In the genomic region with DNA sequence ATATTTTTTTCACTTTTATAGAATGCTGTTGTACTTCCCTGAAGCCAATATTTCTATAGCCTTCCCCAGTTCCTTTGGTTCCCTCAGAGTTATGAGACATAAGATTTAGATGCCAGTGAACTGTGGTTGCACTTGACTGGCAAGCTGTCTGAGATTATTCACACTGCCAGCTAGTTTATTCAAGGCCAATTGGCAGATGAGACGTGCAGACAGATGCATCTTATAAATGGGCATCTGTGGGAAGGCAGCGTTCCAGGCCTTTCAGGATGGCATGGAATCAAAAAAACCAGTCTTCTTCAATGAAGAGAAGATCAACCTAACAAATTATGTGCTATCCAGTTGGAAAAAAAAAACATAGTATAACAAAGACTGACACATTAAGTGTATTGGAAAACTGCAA, we compare ENCODE assay signal across 20 mouse cellular contexts.
A peak's percentile ranks its signal among the peaks of the same experiment; 100 is the strongest.
DNase-seq lines count a peak whose midpoint lies in the region; ATAC-seq and TF ChIP-seq lines count a peak whose summit lies in the region.
"Had no signal": no experiment of that assay in that cellular context is flagged by ENCODE, and none has a peak within 500 bp of the region (broad histone marks: within the 10 kb centered on the region; RNA-seq: fewer than 3 reads in every experiment).

No protein-coding gene starts in this region.

- no peak overlapping the region for H3K4me2 ChIP-seq in forebrain, embryonic 15.5 days (replicated peaks)
- H3K4me2 ChIP-seq in forebrain, embryonic 12.5 days: no peak overlapping the region
- no peak overlapping the region for H3K4me2 ChIP-seq in forebrain, embryonic 16.5 days (ENCODE audit: low read length)
- H3K4me2 ChIP-seq in lung, postnatal 0 days (replicated peaks; ENCODE audit: low read depth, low read length): no peak overlapping the region
- H3K4me2 ChIP-seq: heart, embryonic 13.5 days; liver, embryonic 15.5 days had no signal

- TF ChIP-seq EP300 in lung, postnatal 0 days (IDR thresholded peaks at IDR 0.05): no peak

- H3K4me3 ChIP-seq in forebrain, embryonic 15.5 days: no peak overlapping the region
- H3K4me3 ChIP-seq in forebrain, embryonic 12.5 days (replicated peaks): no peak overlapping the region
- no peak overlapping the region for H3K4me3 ChIP-seq in forebrain, embryonic 16.5 days (replicated peaks; ENCODE audit: low read length)
- no peak overlapping the region for H3K4me3 ChIP-seq in lung, postnatal 0 days (ENCODE audit: low read depth, low read length)
- H3K4me3 ChIP-seq: erythroblast, embryonic 14.5 days; heart, embryonic 13.5 days; liver, embryonic 15.5 days; megakaryocyte, embryonic 14.5 days had no signal

- no peak overlapping the region for H3K9ac ChIP-seq in forebrain, embryonic 15.5 days (replicated peaks)
- H3K9ac ChIP-seq in forebrain, embryonic 12.5 days: no peak overlapping the region
- H3K9ac ChIP-seq in forebrain, embryonic 16.5 days (replicated peaks; ENCODE audit: low read depth, low read length): no peak overlapping the region
- H3K9ac ChIP-seq in lung, postnatal 0 days (replicated peaks; ENCODE audit: low read depth): no peak overlapping the region
- H3K9ac ChIP-seq: heart, embryonic 13.5 days; liver, embryonic 15.5 days had no signal

- 64% methylated on average over 2 of the region's 2 CpGs for WGBS in forebrain, embryonic 15.5 days
- WGBS in forebrain, embryonic 12.5 days: 84% methylated on average over 2 of the region's 2 CpGs
- 54% methylated on average over 2 of the region's 2 CpGs for WGBS in forebrain, embryonic 16.5 days
- 61% methylated on average over 2 of the region's 2 CpGs for WGBS in lung, postnatal 0 days

- no peak overlapping the region for H3K27ac ChIP-seq in forebrain, embryonic 15.5 days (replicated peaks)
- no peak overlapping the region for H3K27ac ChIP-seq in forebrain, embryonic 12.5 days
- H3K27ac ChIP-seq in forebrain, embryonic 16.5 days (ENCODE audit: low read length): no peak overlapping the region
- no peak overlapping the region for H3K27ac ChIP-seq in lung, postnatal 0 days (ENCODE audit: low read length)
- H3K27ac ChIP-seq: heart, embryonic 13.5 days; liver, embryonic 15.5 days had no signal

- peak; percentile 82 for ATAC-seq in forebrain, embryonic 15.5 days (replicated peaks)
- ATAC-seq in forebrain, embryonic 12.5 days (ENCODE audit: low FRiP score): no peak
- ATAC-seq in forebrain, embryonic 16.5 days: peak; percentile 84
- ATAC-seq in lung, postnatal 0 days: no peak
- ATAC-seq: activated CD4-positive, CD25-positive, alpha-beta regulatory T cell, adult 4 months; hindbrain, embryonic 16.5 days had no signal

- DNase-seq in Muller cell, postnatal 12 days (ENCODE audit: inconsistent ontology term): peak; percentile 62
- DNase-seq in layer of hippocampus, postnatal 10 days (ENCODE audit: low spot score in 2 of 2): peak; percentile 75 to 76
- DNase-seq in lung, postnatal 0 days (ENCODE audit: low spot score): no peak
- DNase-seq in retina, postnatal 1 day: no peak
- DNase-seq: B cell, adult 2 months; cerebellum, adult 11-12 months; heart, postnatal 36 days; kidney, adult 11 months; kidney, postnatal 10 days; lung, postnatal 10 days; thymus, postnatal 4 days had no signal

- TF ChIP-seq CTCF in lung, postnatal 0 days (IDR thresholded peaks at IDR 0.05): no peak

- H3K27me3 ChIP-seq in forebrain, embryonic 15.5 days: no peaks in the 10 kb centered on the region
- no peaks in the 10 kb centered on the region for H3K27me3 ChIP-seq in forebrain, embryonic 12.5 days
- no peaks in the 10 kb centered on the region for H3K27me3 ChIP-seq in forebrain, embryonic 16.5 days (replicated peaks; ENCODE audit: control insufficient read depth, insufficient read depth, low read length)
- H3K27me3 ChIP-seq in lung, postnatal 0 days (replicated peaks; ENCODE audit: insufficient read depth, low read length): no peaks in the 10 kb centered on the region
- H3K27me3 ChIP-seq: heart, embryonic 13.5 days; liver, embryonic 15.5 days; megakaryocyte, embryonic 14.5 days had no signal

- no peaks in the 10 kb centered on the region for H3K9me3 ChIP-seq in forebrain, embryonic 15.5 days
- no peaks in the 10 kb centered on the region for H3K9me3 ChIP-seq in forebrain, embryonic 12.5 days
- H3K9me3 ChIP-seq in forebrain, embryonic 16.5 days (ENCODE audit: control insufficient read depth, low read length): no peaks in the 10 kb centered on the region
- H3K9me3 ChIP-seq in lung, postnatal 0 days (ENCODE audit: low read length): no peaks in the 10 kb centered on the region
- H3K9me3 ChIP-seq: heart, embryonic 13.5 days; liver, embryonic 15.5 days; megakaryocyte, embryonic 14.5 days had no signal

- H3K4me1 ChIP-seq in forebrain, embryonic 15.5 days: no peaks in the 10 kb centered on the region
- H3K4me1 ChIP-seq in forebrain, embryonic 12.5 days: no peaks in the 10 kb centered on the region
- H3K4me1 ChIP-seq in forebrain, embryonic 16.5 days (replicated peaks; ENCODE audit: control insufficient read depth, insufficient read depth, low read length): no peaks in the 10 kb centered on the region
- no peaks in the 10 kb centered on the region for H3K4me1 ChIP-seq in lung, postnatal 0 days (ENCODE audit: insufficient read depth, low read depth, low read length)
- H3K4me1 ChIP-seq: heart, embryonic 13.5 days; liver, embryonic 15.5 days; megakaryocyte, embryonic 14.5 days had no signal

- H3K36me3 ChIP-seq in forebrain, embryonic 15.5 days: no peaks in the 10 kb centered on the region
- H3K36me3 ChIP-seq in forebrain, embryonic 12.5 days (replicated peaks): no peaks in the 10 kb centered on the region
- H3K36me3 ChIP-seq in forebrain, embryonic 16.5 days (ENCODE audit: control insufficient read depth, insufficient read depth): no peaks in the 10 kb centered on the region
- no peaks in the 10 kb centered on the region for H3K36me3 ChIP-seq in lung, postnatal 0 days (ENCODE audit: insufficient read depth, low read length)
- H3K36me3 ChIP-seq: heart, embryonic 13.5 days; liver, embryonic 15.5 days had no signal

Comparison
In these comparisons a context has a peak if more than half of its experiments do, and no peak if none do; other contexts are left out.
1. ATAC-seq: peak in forebrain, embryonic 15.5 days (single experiment) and forebrain, embryonic 16.5 days (single experiment); none in forebrain, embryonic 12.5 days (single experiment) and lung, postnatal 0 days (single experiment).
2. DNase-seq: peak in Muller cell, postnatal 12 days (single experiment) and layer of hippocampus, postnatal 10 days (2 of 2); none in lung, postnatal 0 days (single experiment) and retina, postnatal 1 day (single experiment).